Mouse (Mus musculus): ENCODE data around the gene Dtx3l. TPM values are rescaled to one million over a fixed set of nuclear protein-coding genes. Genes with fewer than 3 reads are reported as not detected.

Dtx3l gene
- total RNA-seq, 2 experiments from 2014 or later: 3.5 to 3.6 TPM

DNA sequence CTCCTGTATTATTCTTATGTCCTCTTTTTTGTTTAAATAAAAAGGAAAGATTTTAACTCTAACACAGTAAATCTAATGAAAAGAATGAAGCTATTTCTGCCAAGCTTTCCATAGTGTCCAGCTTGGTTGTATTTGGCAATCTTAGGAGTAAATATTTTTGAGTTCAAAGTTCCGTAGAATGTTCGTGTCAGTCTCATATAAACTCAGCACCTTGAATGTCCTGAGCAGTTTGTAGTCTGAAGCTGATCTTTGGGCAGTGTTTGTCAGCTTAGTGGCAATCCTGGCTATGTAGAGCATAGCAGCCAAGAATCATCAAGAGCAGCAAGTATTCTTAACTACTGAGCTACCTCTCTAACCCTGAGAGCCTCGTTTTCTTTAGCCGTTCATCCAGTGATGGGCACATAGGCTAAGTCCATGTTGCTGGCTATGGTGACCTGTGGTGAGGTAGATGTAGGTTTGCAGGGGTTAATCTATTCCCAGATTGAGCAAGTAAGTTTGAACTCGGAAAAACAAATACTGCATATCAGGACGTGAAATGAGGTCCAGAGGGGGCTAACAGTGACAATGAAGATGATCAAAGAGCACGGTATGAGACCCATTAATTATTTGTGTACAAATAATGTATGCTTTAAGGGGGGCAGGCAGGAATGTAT is 15.3 kb downstream of the Dtx3l start:
- H3K4me3 ChIP-seq: no peak overlapping the region
- DNase-seq (ENCODE audit: extremely low spot score in 1 of 2, low spot score in 2 of 2): no peak
- TF ChIP-seq CTCF (IDR thresholded peaks at IDR 0.05): no peak
- H3K27ac ChIP-seq: no peak overlapping the region
- intact Hi-C loops (cut with DNase I): no loop called here

DNA sequence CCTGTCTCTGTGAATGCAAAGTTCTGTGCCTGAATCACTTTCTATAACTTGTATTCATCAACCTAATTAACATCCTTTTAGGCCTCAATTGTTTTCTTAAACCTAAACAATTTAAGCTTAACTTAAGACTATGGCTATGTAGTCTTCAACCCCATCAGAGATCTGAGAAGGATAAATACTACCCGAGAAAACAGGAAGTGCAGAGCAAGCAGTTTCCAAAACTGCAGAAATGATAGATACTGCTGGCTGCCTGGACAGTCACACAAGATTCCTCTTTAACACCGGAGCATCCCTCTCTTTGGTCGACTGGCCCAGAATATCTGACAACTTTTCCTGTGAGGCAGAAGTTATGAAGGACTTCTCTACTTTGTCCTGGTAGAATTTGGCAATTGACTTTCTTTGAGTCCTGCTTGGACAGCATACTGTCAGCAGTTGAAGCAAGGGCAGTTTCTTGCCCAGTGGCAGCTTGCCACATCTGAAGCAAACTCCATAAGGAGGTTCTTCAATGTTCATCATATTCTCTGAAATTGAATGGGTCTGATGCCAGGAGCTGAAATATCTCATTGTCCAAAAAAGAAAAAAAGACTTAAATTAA is 16.6 kb downstream of the Dtx3l start:
- intact Hi-C loops (cut with DNase I): no loop called here
- no peak overlapping the region for H3K27ac ChIP-seq
- no peak for TF ChIP-seq CTCF (IDR thresholded peaks at IDR 0.05)
- no peak for DNase-seq (ENCODE audit: extremely low spot score in 1 of 2, low spot score in 2 of 2)
- H3K4me3 ChIP-seq: no peak overlapping the region

DNA sequence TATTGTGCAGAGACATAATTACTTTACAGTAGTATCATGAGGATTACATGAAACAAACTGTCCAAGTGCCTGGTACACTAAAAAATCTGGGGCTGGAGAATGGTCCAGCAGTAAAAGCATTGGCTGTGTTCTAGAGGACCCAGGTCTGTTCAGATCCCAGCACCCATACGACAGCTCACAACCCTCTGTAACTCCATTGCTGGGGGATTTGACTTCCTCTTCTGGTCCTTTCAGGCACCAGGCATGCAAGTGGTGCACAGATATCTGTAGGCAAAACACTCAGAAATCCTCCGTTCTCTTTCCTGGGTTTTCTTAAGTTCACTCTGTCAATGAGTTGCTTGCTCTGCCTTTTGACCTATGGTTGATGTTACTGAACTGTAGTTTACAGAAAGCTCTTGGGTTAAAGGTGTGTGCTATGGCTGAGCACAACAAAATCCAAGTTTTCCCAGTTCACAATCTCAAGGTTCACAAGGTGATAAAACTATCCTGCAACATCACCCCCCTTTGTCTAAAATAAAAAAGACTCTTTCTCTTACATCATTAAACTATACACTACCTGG is 17.2 kb downstream of the Dtx3l start:
- no peak for TF ChIP-seq CTCF (IDR thresholded peaks at IDR 0.05)
- no peak overlapping the region for H3K27ac ChIP-seq
- no peak overlapping the region for H3K4me3 ChIP-seq
- intact Hi-C loops (cut with DNase I): no loop called here
- no peak for DNase-seq (ENCODE audit: extremely low spot score in 1 of 2, low spot score in 2 of 2)

DNA sequence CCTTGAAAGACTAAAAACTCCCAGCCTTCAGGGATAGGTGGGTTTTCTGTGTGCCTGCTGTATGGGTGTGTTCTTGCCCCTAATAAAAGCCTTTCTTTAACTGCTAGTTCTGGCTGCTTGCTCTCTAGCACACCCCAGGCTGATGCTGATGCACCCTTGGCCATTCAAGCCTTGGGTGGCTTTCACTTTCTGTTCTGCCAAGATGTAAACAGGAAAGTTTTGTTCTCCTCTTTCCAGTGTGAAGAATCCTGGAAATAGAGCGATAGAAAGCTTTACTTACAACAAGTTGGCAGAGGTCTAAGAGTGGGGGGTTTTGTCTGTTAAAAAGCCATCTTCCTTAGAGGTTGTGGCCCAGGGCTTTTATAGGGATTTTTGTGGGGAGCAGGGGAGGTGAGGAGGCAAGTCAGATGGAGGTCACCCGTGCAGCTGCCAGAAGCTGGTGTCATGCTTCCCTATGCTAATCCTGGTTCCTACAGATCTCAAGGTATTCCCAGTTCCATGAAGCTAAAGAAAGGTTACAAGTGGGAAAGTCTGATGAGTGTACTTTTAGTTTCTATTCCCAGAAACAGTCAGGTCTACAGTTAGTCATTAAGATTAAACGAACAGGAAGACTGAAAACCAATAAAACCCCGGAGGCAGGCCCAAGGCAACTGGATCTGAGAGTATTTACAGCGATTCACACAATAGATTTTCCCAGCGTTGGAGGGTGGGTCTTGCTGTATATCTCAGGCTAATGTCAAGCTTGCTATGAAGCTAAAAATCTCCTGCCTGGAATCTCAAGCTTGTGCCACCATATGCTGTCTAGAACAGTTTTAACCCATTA is 20.0 kb downstream of the Dtx3l start:
- Histone ChIP-seq H3K4me3 (no peak overlapping the region), H3K27ac (no peak overlapping the region)
- intact Hi-C loops (cut with DNase I): no loop called here
- TF ChIP-seq CTCF (IDR thresholded peaks at IDR 0.05): no peak
- no peak for DNase-seq (ENCODE audit: extremely low spot score in 1 of 2, low spot score in 2 of 2)

DNA sequence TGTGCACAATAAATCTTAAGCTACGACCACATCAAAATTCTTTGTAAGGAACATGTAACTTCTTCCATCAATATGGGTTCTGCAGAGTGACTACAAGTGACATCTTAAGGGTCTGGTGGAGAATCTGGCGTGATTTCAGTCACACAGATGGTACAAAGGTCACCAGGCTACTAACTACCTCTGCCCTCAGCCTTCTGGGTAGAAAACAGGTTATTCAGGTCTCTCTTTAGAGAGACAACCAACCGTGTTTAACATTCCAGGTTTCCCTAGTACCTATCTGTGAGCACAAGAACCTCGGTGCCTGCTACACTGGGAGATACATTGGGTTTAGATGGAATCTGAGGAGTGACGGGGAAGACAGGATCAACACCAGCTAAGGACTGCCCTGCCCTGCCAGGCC is 24.6 kb downstream of the Dtx3l start:
- no peak for TF ChIP-seq CTCF (IDR thresholded peaks at IDR 0.05)
- intact Hi-C loops (cut with DNase I): no loop called here

DNA sequence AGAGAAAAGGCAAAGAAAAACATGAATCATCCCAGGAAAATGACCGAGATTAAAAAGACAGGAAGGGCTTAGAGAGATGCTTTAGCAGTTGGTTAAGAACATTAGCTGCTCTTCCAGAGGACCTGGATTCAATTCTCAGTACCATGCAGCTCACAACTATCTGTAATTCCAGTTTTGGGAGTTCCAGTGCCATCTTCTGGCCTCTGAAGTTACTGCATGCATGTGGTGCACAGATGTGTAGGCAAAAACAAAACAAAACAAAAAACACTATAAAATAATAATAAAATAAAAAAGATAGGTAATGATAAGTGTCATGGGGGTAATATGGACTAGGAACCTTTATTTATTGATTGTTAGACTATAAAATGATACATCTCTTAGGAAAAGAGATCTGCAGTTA is 25.4 kb downstream of the Dtx3l start:
- DNase-seq (ENCODE audit: extremely low spot score in 1 of 2, low spot score in 2 of 2): no peak
- intact Hi-C loops (cut with DNase I): no loop called here
- TF ChIP-seq CTCF (IDR thresholded peaks at IDR 0.05): peak; percentile 33
- H3K4me3 ChIP-seq: no peak overlapping the region
- H3K27ac ChIP-seq: no peak overlapping the region

More for the DNA sequence above, 24.6 kb downstream of the Dtx3l start:
- Histone ChIP-seq H3K27ac (no peak overlapping the region), H3K4me3 (no peak overlapping the region)
- no peak for DNase-seq (ENCODE audit: extremely low spot score in 1 of 2, low spot score in 2 of 2)

DNA sequence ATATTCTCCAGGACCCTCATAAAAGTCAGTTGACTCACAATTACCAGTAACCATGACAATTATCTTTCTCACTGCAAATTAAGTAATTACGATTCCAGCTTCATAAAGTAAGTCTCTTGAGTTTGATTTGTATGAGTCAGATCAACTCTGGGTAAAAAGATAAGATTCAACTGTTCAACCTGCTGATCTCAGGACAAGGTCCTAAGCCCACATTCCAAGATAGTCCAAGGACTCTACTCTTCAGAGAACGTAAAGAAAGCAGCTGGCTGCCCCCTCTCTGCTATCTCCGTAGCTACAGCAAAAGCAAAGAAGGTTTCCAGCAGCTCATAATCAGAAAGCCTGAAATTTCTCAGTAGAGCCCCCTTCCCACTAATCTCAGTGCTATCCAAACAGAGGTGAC is 27.5 kb downstream of the Dtx3l start:
- intact Hi-C loops (cut with DNase I): no loop called here
- no peak for DNase-seq (ENCODE audit: extremely low spot score in 1 of 2, low spot score in 2 of 2)
- H3K4me3 ChIP-seq: no peak overlapping the region
- no peak for TF ChIP-seq CTCF (IDR thresholded peaks at IDR 0.05)
- no peak overlapping the region for H3K27ac ChIP-seq

DNA sequence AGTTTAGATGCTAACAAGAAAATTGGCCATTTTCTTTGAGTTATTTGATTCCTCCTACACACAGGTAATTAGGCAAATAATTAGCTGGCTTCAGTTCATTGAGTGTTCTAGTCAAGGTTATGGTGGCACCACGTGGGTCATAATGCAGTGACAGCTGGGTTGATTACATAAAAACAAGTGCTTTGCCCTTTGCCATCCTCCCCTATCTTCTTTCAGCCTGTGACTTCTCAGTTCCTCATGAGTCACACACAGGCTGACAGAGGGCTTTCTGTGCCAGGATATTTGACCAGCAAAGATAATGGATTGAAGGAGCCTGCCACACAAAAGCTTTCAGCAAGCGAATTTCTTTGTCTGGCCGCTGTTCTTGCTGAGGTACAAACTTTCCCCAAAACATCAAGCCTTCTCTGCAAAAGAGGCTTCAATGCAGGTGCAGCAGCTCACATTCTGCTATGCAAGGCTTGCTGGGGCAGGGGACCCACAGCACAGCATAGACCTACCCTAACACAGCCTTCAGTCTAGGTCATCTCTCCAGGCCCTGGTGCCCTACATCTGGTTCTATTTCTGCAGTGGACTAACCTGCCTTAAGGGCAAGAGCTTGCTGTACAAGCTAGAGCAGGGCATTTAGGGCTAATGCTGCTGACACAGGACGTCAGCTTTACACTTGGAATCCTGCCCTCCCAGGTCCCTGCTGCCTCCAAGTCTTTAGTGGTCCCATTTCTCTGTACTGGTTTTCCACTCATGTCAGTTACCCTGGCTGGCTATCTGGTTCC is 31.3 kb downstream of the Dtx3l start:
- intact Hi-C loops (cut with DNase I): no loop called here
- DNase-seq (ENCODE audit: extremely low spot score in 1 of 2, low spot score in 2 of 2): no peak
- Histone ChIP-seq H3K27ac (no peak overlapping the region), H3K4me3 (no peak overlapping the region)
- TF ChIP-seq CTCF (IDR thresholded peaks at IDR 0.05): no peak

DNA sequence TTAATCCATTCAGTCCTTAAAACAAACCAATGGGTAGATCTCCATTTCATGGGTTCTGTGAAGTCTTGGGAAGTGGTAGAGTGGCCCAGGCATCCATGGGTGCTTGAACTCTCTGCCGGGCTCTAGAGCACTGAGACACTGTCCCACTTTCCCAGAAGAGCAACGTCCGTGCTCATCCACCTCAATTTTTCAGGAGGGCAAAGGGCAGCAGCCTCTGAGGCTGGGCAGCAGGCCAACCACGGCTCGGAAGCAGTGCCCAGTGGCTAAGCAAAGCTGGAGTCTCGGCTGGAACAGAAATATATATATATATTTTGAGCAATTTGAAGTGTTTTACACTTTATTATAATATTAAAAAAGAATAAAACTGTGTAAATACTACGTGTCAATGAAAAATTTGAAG is 32.1 kb downstream of the Dtx3l start:
- no peak overlapping the region for H3K4me3 ChIP-seq
- intact Hi-C loops (cut with DNase I): no loop called here
- no peak overlapping the region for H3K27ac ChIP-seq
- DNase-seq (ENCODE audit: extremely low spot score in 1 of 2, low spot score in 2 of 2): no peak
- TF ChIP-seq CTCF (IDR thresholded peaks at IDR 0.05): no peak

DNA sequence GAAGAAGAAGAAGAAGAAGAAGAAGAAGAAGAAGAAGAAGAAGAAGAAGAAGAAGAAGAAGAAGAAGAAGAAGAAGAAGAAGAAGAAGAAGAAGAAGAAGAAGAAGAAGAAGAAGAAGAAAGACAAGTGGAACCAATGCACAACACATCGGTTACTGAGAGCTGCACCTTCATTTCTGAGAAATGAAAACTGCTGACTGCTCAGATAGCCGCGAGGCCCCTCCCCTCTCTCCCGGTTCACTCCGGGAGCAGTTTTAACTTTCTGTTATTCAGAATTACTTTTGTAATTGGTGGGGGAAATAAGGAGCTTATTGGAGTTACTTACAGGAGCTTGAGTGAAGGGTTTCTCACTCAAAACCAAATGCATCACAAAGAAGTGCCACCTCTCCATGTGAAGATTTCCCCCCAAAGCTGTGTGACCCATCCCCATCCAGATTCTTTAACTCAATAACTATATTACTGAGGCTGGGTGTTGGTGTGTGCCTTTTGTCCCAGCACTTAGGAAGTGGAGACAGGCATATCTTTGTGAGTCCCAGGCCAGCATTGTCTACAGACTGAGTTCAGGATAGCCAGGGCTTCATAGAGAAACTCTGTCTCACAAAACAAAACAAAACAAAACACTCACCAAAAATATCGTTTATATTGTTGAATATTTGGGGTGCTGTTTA is 33.0 kb downstream of the Dtx3l start:
- Histone ChIP-seq H3K4me3 (no peak overlapping the region), H3K27ac (no peak overlapping the region)
- no peak for TF ChIP-seq CTCF (IDR thresholded peaks at IDR 0.05)
- no peak for DNase-seq (ENCODE audit: extremely low spot score in 1 of 2, low spot score in 2 of 2)
- intact Hi-C loops (cut with DNase I): no loop called here

DNA sequence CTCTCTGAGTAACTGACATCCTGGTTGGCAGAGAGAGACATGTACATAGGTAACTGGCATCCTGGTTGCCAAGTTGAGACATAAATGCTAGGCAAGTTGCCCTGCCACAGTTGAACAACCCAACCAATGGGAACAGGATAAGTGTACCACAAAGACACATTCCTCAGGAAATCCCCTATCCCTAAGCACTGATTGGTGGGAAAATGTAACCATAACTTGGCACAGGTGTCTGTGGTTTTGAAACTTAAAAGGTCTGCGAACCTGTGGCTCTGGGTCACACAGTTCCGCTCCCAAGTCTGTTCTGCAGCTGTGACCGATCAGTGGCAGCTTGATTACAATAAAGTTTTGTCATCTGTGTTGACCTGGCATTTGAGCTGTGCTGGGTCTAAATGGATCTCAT is 33.6 kb downstream of the Dtx3l start:
- no peak for DNase-seq (ENCODE audit: extremely low spot score in 1 of 2, low spot score in 2 of 2)
- intact Hi-C loops (cut with DNase I): no loop called here

More for the DNA sequence above, 33.6 kb downstream of the Dtx3l start:
- TF ChIP-seq CTCF (IDR thresholded peaks at IDR 0.05): no peak
- H3K27ac ChIP-seq: no peak overlapping the region
- no peak overlapping the region for H3K4me3 ChIP-seq

All from left cerebral cortex, adult 2 months (tissue).